Mouse (Mus musculus) frontal cortex, postnatal 25 days (tissue): ENCODE measurements around the gene Shisa9.

Experiments
- DNase-seq, 2 experiments: peaks; one replicate each; pipeline ENCODE4 v3.0.0; 2022; ENCODE audit warnings: low spot score in 2 of 2

Gene Shisa9

GRCm38 (mm10) chr16:12201216-12201615 is 217.3 kb downstream of the Shisa9 start:
- DNase-seq = no peak

GRCm38 (mm10) chr16:12202151-12202550 is 218.2 kb downstream of the Shisa9 start:
- no peak for DNase-seq

GRCm38 (mm10) chr16:12203055-12203454 is 219.1 kb downstream of the Shisa9 start:
- DNase-seq = no peak

- DNase-seq = no peak
Measured at GRCm38 (mm10) chr16:12204423-12204822, 220.5 kb downstream of the Shisa9 start.

- no peak for DNase-seq
Measured at GRCm38 (mm10) chr16:12206421-12206950, 222.6 kb downstream of the Shisa9 start.

GRCm38 (mm10) chr16:12206951-12207350 is 223.0 kb downstream of the Shisa9 start:
- DNase-seq = no peak

- DNase-seq = no peak
Measured at GRCm38 (mm10) chr16:12209355-12209754, 225.4 kb downstream of the Shisa9 start.

- no peak for DNase-seq
Measured at GRCm38 (mm10) chr16:12209819-12210218, 225.9 kb downstream of the Shisa9 start.

- DNase-seq = no peak
Measured at GRCm38 (mm10) chr16:12214018-12214417, 230.1 kb downstream of the Shisa9 start.

- no peak for DNase-seq
Measured at GRCm38 (mm10) chr16:12217289-12218150, 233.6 kb downstream of the Shisa9 start.

GRCm38 (mm10) chr16:12218151-12218532 is 234.2 kb downstream of the Shisa9 start:
- DNase-seq = no peak

- DNase-seq = no peak
Measured at GRCm38 (mm10) chr16:12219821-12220220, 235.9 kb downstream of the Shisa9 start.

- no peak for DNase-seq
Measured at GRCm38 (mm10) chr16:12223537-12223936, 239.6 kb downstream of the Shisa9 start.

- DNase-seq = no peak
Measured at GRCm38 (mm10) chr16:12226937-12227336, 243.0 kb downstream of the Shisa9 start.

- DNase-seq = no peak
Measured at GRCm38 (mm10) chr16:12233288-12233687, 249.4 kb downstream of the Shisa9 start.

- DNase-seq = no peak
Measured at GRCm38 (mm10) chr16:12234289-12234688, 250.4 kb downstream of the Shisa9 start.

GRCm38 (mm10) chr16:12238611-12239010 is 254.7 kb downstream of the Shisa9 start:
- DNase-seq = no peak

GRCm38 (mm10) chr16:12259361-12259760 is 275.4 kb downstream of the Shisa9 start:
- DNase-seq = no peak

GRCm38 (mm10) chr16:12265828-12266227 is 281.9 kb downstream of the Shisa9 start:
- no peak for DNase-seq

GRCm38 (mm10) chr16:12300523-12300922 is 316.6 kb downstream of the Shisa9 start:
- no peak for DNase-seq

- no peak for DNase-seq
Measured at GRCm38 (mm10) chr16:12303420-12303819, 319.5 kb downstream of the Shisa9 start.

GRCm38 (mm10) chr16:12307318-12307965 is 323.5 kb downstream of the Shisa9 start:
- no peak for DNase-seq

- no peak for DNase-seq
Measured at GRCm38 (mm10) chr16:12309826-12310225, 325.9 kb downstream of the Shisa9 start.
